Mouse (Mus musculus) lung, adult 2 months (tissue): ENCODE measurements at regions not wholly inside any gene's neighbourhood (a gene's known extent, or its start where the extent isn't known, plus 50 kb on each side); places are given as distances from the start of the nearest gene placed in this dataset.

Source experiments
- CTCF ChIP-seq: fragments of 200-500 bp; IDR thresholded peaks from 2 replicates; pipeline ENCODE4 v1.5.1; 2011; ENCODE audit warnings: mild to moderate bottlenecking, low read length, control low read depth; ENCODE audit not compliant: insufficient read depth
- POLR2A ChIP-seq: fragments of 200-500 bp; IDR thresholded peaks from 2 replicates; pipeline ENCODE4 v1.6.1; 2011; ENCODE audit warnings: low read depth, mild to moderate bottlenecking, control low read depth, low read length, borderline replicate concordance; ENCODE audit errors: extremely low read depth

- TF ChIP-seq POLR2A = no peak
- no peak for TF ChIP-seq CTCF
Observed at GRCm38 (mm10) chr9:101489013-101489412, 237.4 kb upstream of the Ppp2r3a start.
